Mouse (Mus musculus) heart, embryonic 15.5 days (tissue): ENCODE data around the gene Zfp784. TPM values are rescaled to one million over a fixed set of nuclear protein-coding genes. Genes with fewer than 3 reads are reported as not detected.
A peak's percentile ranks its signal among the peaks of the same experiment; 100 is the strongest.
"Not testable (repeated sequence)": the region's sequence is repeated elsewhere in the genome, so short reads cannot be mapped to it uniquely, and the experiment has no call there.

ENCODE experiments used
- ATAC-seq: fragments of 200-750 bp; cut with Nextera tagmentation; replicated peaks from 2 replicates; pipeline ENCODE4 v1.8.0; 2017; ENCODE audit warnings: low read depth, moderate TSS enrichment; ENCODE audit not compliant: insufficient number of reproducible peaks, insufficient read depth, low FRiP score
- H3K27ac ChIP-seq: fragments of 300-500 bp; sonication (generic); 2 replicates; pipeline ENCODE4 v1.5.1; 2015; ENCODE audit warnings: mild to moderate bottlenecking, inconsistent platforms
- H3K27me3 ChIP-seq: fragments of 300-500 bp; sonication (generic); 2 replicates; pipeline ENCODE4 v1.6.1; 2015; ENCODE audit warnings: inconsistent platforms
- H3K36me3 ChIP-seq: fragments of 300-500 bp; sonication (generic); 2 replicates; pipeline ENCODE4 v1.6.1; 2015; ENCODE audit warnings: mild to moderate bottlenecking, inconsistent platforms
- H3K4me1 ChIP-seq: fragments of 300-500 bp; sonication (generic); replicated peaks from 2 replicates; pipeline ENCODE4 v1.6.1; 2015; ENCODE audit warnings: inconsistent platforms
- H3K4me2 ChIP-seq: fragments of 300-500 bp; sonication (generic); 2 replicates; pipeline ENCODE4 v1.6.1; 2015; ENCODE audit warnings: inconsistent platforms, mild to moderate bottlenecking, moderate library complexity
- H3K4me3 ChIP-seq: fragments of 300-500 bp; sonication (generic); 2 replicates; pipeline ENCODE4 v1.5.1; 2015; ENCODE audit warnings: mild to moderate bottlenecking, inconsistent platforms
- H3K9ac ChIP-seq: fragments of 300-500 bp; sonication (generic); 2 replicates; pipeline ENCODE4 v1.6.1; 2015; ENCODE audit warnings: mild to moderate bottlenecking, inconsistent platforms
- H3K9me3 ChIP-seq: fragments of 300-500 bp; sonication (generic); replicated peaks from 2 replicates; pipeline ENCODE4 v1.6.1; 2016; ENCODE audit warnings: inconsistent platforms
- WGBS: fragments of 180-500 bp; shearing (Covaris S2); methylation state at CpG from one replicate; pipeline ENCODE4 v1.1.7; 2015; ENCODE audit warnings: mixed read lengths; 5-methylcytosine and 5-hydroxymethylcytosine counted together
- polyA plus RNA-seq: library from polyadenylated mRNA; unstranded; fragments of >200 nt; fragmentation: Nextera tagmentation; extraction: Ambion mirVana; gene quantifications from 2 replicates; pipeline ENCODE4 v1.2.1, GENCODE M21; 2015

Gene Zfp784
- polyA plus RNA-seq, 1 experiment from 2014 or later, result 5.4 TPM

DNA sequence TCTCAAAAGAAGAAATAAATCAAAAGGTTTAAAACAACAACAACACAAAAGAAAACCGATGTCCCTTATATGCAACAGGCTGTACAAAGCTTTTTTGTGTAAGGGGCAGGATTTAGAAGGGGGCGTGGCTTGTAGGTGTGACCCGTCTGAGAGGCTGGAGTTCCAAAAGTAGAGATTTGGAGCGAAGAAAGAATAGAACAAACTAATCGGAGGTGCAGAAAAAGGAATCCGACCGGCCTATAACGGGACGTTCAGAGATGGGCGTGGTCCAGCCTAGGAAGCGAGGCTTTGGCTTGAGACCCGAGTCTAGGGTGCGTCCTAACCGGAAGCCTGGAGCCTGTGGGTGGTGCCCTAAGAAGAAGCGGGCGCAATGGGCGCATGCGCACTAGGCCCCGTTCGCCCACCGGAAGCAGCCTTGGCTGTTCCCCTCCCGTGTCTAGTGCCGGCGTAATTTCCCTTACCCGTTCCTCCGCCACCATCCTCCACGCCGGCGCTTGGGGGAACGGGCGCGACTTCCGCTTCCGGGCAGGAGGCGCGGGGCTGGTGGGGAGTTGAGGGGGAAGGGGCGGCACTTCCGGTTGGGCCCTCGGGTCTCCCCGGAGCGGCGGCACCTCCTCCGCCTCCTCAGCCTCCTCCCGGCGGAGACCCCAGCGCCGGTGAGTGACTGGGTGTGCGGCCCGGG is 18.1 kb downstream of the Zfp784 start, which contains the start of the genes Zfp865 and Ccdc106:
TSS of gene Zfp865 (plus strand) at position 377 of the 682 bp plus-strand sequence.
TSS of gene Ccdc106 (plus strand) at position 554 of the 682 bp plus-strand sequence.
- peak; percentile 84 for ATAC-seq
- H3K4me3 ChIP-seq, result peak within 1 kb of the TSS; percentile 85
- H3K9ac ChIP-seq, result peak within 1 kb of the TSS; percentile 93
- peak within 1 kb of the TSS; percentile 96 for H3K27ac ChIP-seq
- WGBS, result under 1% methylated on average over 49 of the region's 49 CpGs
- no peaks in the 10 kb centered on the region for H3K27me3 ChIP-seq
- H3K4me2 ChIP-seq, result peak within 1 kb of the TSS; percentile 67
- H3K36me3 ChIP-seq, result peaks cover 15% of the 10 kb centered on the region; the same call in 1 of the 2 replicates
- peaks cover 17% of the 10 kb centered on the region for H3K4me1 ChIP-seq
- no peaks in the 10 kb centered on the region for H3K9me3 ChIP-seq

DNA sequence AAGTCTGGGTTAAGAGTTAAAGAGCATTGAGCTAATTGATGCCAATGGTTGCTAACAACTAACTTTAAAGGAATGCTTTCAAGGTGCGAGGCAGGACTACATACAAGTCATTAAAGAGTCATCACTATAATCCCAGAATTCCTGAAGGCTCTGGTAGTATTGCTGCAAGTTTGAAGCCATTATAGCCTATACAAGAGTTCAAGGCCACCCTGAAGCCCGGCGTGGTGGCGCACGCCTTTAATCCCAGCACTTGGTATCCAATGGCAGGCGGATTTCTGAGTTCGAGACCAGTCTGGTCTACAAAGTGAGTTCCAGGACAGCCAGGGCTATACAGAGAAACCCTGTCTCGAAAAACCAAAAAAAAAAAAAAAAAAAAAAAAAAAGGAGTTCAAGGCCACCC is 18.7 kb downstream of the Zfp784 start:
- not testable (repeated sequence) for H3K27me3 ChIP-seq, H3K9me3 ChIP-seq, ATAC-seq
- H3K4me2 ChIP-seq, result peak overlapping the region; percentile 62
- H3K4me1 ChIP-seq, result peaks cover 17% of the 10 kb centered on the region
- 26% methylated on average over 8 of the region's 8 CpGs for WGBS
- peaks cover 15% of the 10 kb centered on the region; the same call in 1 of the 2 replicates for H3K36me3 ChIP-seq
- H3K27ac ChIP-seq, result peak overlapping the region; percentile 96
- peak overlapping the region; percentile 58 for H3K9ac ChIP-seq
- H3K4me3 ChIP-seq, result peak overlapping the region; percentile 85

DNA sequence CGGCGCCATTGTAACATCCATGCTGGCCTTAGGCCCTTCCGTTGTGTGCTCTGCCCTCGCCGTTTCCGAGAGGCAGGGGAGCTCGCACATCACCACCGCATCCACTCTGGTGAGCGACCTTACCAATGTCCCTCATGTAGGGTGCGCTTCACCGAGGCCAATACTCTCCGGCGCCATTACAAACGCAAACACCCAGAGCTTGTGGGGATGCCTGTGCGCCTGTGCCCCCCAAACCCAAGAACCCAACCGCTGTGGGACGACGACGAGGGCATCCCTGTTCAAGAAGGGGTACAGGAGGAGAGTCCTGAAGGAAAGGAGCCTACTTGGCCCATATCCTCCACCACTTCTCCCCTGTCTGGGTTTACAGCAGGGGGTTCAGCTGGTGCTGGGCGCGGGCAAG is 20.3 kb downstream of the Zfp784 start:
- 97% methylated on average over 21 of the region's 21 CpGs for WGBS
- ATAC-seq, result no peak

GRCm38 (mm10) chr7:5017352-5017751 is 20.9 kb downstream of the Zfp784 start:
- Histone ChIP-seq H3K4me1 (peaks cover 19% of the 10 kb centered on the region), H3K36me3 (peaks cover 14% of the 10 kb centered on the region), H3K9me3 (no peaks in the 10 kb centered on the region), H3K9ac (no peak overlapping the region), H3K27ac (no peak overlapping the region), H3K27me3 (no peaks in the 10 kb centered on the region), H3K4me2 (no peak overlapping the region), H3K4me3 (no peak overlapping the region)
- no peak for ATAC-seq
- 85% methylated on average over 16 of the region's 16 CpGs for WGBS

More for the DNA sequence above, 20.3 kb downstream of the Zfp784 start:
- H3K36me3 ChIP-seq, result peaks cover 10% of the 10 kb centered on the region; the same call in 1 of the 2 replicates
- no peak overlapping the region for H3K9ac ChIP-seq
- no peak overlapping the region for H3K27ac ChIP-seq
- H3K27me3 ChIP-seq, result no peaks in the 10 kb centered on the region
- no peaks in the 10 kb centered on the region for H3K9me3 ChIP-seq
- H3K4me2 ChIP-seq, result no peak overlapping the region
- no peak overlapping the region for H3K4me3 ChIP-seq
- H3K4me1 ChIP-seq, result peaks cover 19% of the 10 kb centered on the region

DNA sequence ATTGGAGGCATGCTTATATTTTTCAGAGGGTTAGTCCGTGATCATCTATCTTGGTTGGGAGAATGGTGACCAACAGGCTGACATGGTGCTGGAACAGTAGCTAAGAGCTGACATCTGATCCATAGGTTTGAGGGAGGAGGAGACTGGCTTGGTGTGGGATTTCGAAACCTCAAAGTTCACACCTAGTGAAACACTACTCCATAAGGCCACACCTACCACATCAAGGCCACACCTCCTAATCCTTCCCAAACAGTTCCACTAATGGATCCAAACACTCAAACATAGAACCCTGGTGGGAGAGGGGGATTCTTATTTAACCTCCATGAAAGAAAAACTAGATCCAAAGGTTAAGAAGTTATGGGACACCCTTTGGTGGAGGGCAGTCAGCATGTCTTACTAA is 21.3 kb downstream of the Zfp784 start:
- no peak for ATAC-seq
- Histone ChIP-seq H3K9ac (no peak overlapping the region), H3K4me3 (no peak overlapping the region), H3K9me3 (no peaks in the 10 kb centered on the region), H3K4me2 (no peak overlapping the region), H3K27ac (no peak overlapping the region), H3K4me1 (peaks cover 19% of the 10 kb centered on the region), H3K36me3 (peaks cover 18% of the 10 kb centered on the region), H3K27me3 (no peaks in the 10 kb centered on the region)
- WGBS, result 97% methylated on average over 2 of the region's 2 CpGs

DNA sequence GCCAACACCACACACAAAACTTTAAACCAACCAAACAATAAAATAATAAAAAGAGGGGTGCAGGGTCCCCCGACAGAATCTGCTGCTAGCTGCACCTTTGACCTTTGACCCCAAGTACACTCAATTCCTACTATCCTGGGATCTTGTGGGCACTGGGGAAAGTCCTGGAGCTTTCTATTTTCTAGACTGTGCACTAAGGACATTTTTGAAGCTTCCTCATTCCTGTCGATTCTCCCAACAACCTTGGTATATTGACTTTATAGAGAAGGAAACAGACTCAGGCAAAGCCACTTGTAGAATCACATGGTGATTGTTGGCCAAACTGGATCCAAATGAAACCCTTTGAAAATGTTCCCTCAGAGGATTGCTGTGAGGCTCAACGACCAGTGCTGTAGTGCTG is 22.2 kb downstream of the Zfp784 start:
- Histone ChIP-seq H3K27ac (peak overlapping the region; percentile 99), H3K36me3 (peaks cover 27% of the 10 kb centered on the region), H3K4me2 (peak overlapping the region; percentile 64), H3K9me3 (no peaks in the 10 kb centered on the region), H3K27me3 (no peaks in the 10 kb centered on the region), H3K4me1 (peaks cover 12% of the 10 kb centered on the region), H3K4me3 (peak overlapping the region; percentile 79), H3K9ac (peak overlapping the region; percentile 72)
- 54% methylated on average over 3 of the region's 3 CpGs for WGBS
- no peak for ATAC-seq

DNA sequence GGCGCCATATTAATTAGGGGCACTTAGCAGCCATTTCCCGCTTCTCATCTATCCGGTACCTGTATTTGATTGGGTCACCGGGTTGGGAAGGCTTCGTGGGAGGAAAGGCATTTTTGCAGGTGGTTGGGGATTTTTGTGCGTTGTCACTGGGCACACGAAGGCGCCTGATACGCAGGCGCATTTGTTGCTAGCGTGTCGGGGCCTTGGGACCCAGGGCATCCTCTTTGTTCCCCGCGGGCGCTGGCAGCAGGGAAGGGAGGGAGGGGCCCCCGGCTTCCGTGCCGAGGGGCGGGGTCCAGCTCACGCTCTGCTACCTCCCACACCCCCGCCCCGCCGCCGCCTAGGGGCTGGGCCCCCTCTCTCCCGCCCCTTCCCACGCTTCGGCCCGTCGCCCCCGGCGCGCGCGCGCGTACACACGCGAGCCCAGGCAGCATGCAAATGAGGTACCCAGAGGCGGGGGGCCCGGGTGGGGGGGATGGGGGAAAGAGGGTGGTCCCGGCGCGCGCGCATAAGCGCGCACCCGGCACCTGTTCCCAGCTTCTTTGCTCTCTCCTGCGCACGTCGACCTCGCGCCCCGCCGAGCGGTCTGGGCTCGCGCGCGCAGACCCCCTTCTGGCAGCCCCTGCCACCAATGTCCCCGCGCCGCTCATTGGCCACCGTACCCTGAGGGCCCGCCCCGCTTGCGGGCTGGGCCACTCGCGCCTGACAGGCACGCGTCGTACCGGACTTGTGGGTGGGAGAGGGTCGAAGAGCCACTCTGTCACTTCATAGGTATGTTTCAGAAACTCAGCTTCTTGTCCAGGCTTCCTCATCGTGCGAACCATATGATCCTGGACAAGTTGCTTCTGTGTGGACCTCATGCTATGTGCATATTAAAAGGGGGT is 22.9 kb downstream of the Zfp784 start, which contains the start of gene Gm44973:
TSS of gene Gm44973 (plus strand) at position 379 of the 884 bp plus-strand sequence.
- ATAC-seq, result peak; percentile 83
- H3K36me3 ChIP-seq, result peaks cover 34% of the 10 kb centered on the region

DNA sequence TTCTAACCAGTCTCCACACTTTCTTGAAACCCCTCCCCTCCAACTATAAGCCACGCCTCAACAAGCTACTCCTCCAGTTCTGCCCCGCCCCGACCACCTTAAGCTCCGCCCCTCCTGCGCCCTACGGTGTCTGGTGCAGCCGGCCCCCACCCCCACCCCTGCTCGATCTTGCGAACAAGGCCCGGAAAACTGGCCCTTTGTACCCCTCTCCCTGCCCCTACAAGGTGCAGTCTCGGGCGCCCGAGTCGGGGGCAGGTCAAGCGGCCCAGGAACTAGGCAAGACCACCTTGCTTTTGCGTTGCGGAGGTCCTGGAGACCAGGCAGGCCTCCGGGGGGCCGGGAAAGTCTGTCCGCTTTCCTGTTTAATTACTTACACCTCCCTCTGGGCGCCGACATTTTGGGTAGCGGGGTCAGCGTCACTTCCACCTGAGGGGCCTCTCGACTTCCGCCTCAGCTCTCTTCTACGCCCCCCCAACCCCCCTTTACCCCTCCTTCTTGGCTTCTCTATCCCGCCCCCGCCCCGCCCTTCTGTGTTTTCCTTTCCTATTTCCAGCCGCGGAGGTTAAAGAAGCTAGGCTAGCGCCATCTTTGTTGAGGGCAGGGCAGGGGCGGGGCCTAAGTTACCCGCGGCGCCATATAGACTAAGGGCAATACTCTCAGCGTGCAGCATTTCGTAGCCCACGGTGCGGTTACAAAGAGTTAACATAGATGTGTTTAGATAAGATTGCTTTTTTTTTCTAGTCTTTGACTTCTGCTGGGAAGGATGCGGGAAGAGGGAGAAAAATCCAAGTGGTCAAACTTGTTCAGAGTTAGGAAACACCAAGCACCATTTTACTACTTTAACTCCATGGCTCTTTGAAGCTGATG is 23.8 kb downstream of the Zfp784 start, which contains the start of the genes Zfp524 and Fiz1:
TSS of gene Zfp524 (plus strand) at position 165 of the 867 bp plus-strand sequence.
TSS of gene Fiz1 (minus strand) at position 447 of the 867 bp plus-strand sequence.
- H3K27me3 ChIP-seq, result no peaks in the 10 kb centered on the region

More for the DNA sequence above, 22.9 kb downstream of the Zfp784 start, which contains the start of gene Gm44973:
- H3K27me3 ChIP-seq, result no peaks in the 10 kb centered on the region
- peak within 1 kb of the TSS; percentile 99 for H3K27ac ChIP-seq
- H3K9ac ChIP-seq, result peak within 1 kb of the TSS; percentile 83
- no peaks in the 10 kb centered on the region for H3K9me3 ChIP-seq
- peak within 1 kb of the TSS; percentile 64 for H3K4me2 ChIP-seq
- WGBS, result under 1% methylated on average over 57 of the region's 76 CpGs
- peak within 1 kb of the TSS; percentile 79 for H3K4me3 ChIP-seq
- H3K4me1 ChIP-seq, result peaks cover 9% of the 10 kb centered on the region

DNA sequence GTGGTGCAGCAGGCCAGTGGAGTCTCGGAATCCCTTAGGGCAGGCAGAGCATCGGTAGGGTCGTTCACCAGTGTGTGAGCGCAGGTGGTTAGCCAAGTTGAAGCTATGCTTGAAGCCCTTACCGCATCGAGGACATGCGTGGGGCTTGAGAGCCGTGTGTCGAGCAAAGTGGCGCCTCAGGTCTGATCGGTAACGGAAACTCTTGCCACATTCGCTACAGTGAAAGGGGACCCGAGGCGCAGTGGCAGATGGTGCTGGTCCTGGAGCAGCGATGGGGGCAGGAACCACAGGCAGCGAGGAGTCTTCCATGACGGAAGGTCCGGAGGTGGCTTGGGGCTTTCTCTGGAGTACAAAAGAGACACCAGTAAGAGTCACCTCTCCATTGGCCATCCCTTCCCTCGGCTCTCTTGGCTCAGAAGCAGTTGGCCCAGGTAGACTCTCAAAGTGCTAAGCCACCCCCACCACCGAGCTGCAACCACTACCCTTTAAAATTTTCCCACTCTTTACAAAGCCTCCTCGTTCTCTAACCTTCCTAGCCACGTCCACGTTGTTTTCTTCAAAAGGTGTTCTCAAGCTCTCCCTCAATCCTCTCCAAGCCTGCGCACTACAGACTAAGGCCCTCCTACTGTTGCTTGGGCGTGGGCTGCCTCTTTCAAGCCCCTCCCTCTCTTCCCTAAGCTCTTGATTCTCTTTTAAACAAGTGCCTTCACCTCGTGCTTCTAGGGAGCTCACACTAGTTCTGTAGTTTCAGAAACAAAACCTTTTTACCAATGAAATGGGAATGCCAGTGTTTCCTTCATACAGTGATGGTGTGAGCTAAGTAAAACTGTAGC is 25.3 kb downstream of the Zfp784 start:
- WGBS, result 88% methylated on average over 27 of the region's 27 CpGs
- Histone ChIP-seq H3K9ac (no peak overlapping the region), H3K36me3 (peaks cover 57% of the 10 kb centered on the region), H3K4me1 (peaks cover 7% of the 10 kb centered on the region), H3K27me3 (no peaks in the 10 kb centered on the region), H3K27ac (no peak overlapping the region), H3K4me2 (peak overlapping the region; percentile 64), H3K9me3 (no peaks in the 10 kb centered on the region), H3K4me3 (peak overlapping the region; percentile 79)
- no peak for ATAC-seq

More for the DNA sequence above, 23.8 kb downstream of the Zfp784 start, which contains the start of the genes Zfp524 and Fiz1:
- H3K9me3 ChIP-seq, result no peaks in the 10 kb centered on the region
- H3K4me2 ChIP-seq, result peak within 1 kb of the TSS; percentile 64
- peak; percentile 79 for ATAC-seq
- peak within 1 kb of the TSS; percentile 79 for H3K4me3 ChIP-seq
- WGBS, result under 1% methylated on average over 42 of the region's 42 CpGs
- peak within 1 kb of the TSS; percentile 99 for H3K27ac ChIP-seq
- peaks cover 7% of the 10 kb centered on the region for H3K4me1 ChIP-seq
- peaks cover 43% of the 10 kb centered on the region for H3K36me3 ChIP-seq
- peak within 1 kb of the TSS; percentile 83 for H3K9ac ChIP-seq

- 95% methylated on average over 26 of the region's 26 CpGs for WGBS
- no peak overlapping the region for H3K4me2 ChIP-seq
- no peak overlapping the region for H3K27ac ChIP-seq
- H3K9me3 ChIP-seq, result no peaks in the 10 kb centered on the region
- peaks cover 67% of the 10 kb centered on the region for H3K36me3 ChIP-seq
- no peaks in the 10 kb centered on the region for H3K27me3 ChIP-seq
- ATAC-seq, result no peak
- H3K4me1 ChIP-seq, result no peaks in the 10 kb centered on the region; the same call in 1 of the 2 replicates
- no peak overlapping the region for H3K9ac ChIP-seq
- no peak overlapping the region for H3K4me3 ChIP-seq
These were observed 30.0 kb downstream of the Zfp784 start for GRCm38 (mm10) chr7:5008229-5008628.
